Mouse (Mus musculus): ENCODE data around the gene Ncbp2. TPM values are rescaled to one million over a fixed set of nuclear protein-coding genes. Genes with fewer than 3 reads are reported as not detected.

The Ncbp2 gene
- polyA plus RNA-seq (2017; shearing (Covaris generic)) = 16.5 TPM

GRCm38 (mm10) chr16:31948345-31948774 lies at the start of gene Ncbp2, which contains the start of gene 0610012G03Rik:
Gene Ncbp2 (plus strand): TSS chr16:31948513.
Gene 0610012G03Rik (minus strand): TSS chr16:31948494.

DNA sequence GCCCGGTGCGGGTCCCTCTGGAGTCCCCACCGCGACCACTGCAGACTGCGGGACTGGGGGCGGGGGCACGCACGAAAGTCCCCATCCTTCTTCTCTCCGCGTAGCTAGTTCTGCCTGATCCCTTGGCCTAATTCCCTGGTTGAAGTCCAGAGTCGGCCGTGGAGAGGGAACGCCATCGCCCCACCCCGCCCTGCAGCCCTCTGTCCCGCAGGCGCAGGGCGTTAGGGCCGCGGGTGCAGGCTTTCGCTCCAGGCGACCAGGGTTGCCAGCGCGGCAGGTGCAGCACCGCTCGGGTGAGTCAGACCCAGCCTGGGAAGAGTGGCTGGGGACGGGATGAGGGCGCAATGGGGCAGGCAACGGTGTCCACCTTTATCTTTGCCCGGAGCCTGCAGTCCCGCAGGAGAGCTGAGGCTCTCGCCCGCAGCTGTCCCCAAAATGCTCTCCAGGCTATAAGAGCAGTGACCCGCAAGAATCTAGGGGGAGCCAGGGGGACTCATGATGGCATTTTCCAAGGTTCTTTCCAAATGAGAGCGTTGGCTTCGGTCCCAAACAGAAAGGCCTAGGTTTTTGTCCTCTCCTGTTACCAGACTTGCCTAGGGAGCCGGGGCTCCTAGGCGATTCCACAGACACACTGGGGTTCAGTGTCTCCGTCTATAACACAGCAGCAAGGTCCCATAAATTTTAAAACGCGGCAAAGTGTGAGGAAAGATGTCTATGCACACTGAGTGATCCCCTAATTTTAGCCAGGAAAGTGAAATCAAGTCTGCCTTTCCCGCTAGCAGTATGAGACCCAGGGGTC lies 14.4 kb upstream of the Ncbp2 start, which contains the start of gene Pigz:
Gene Pigz (plus strand): TSS at position 101 of the 799 bp plus-strand sequence.

DNA sequence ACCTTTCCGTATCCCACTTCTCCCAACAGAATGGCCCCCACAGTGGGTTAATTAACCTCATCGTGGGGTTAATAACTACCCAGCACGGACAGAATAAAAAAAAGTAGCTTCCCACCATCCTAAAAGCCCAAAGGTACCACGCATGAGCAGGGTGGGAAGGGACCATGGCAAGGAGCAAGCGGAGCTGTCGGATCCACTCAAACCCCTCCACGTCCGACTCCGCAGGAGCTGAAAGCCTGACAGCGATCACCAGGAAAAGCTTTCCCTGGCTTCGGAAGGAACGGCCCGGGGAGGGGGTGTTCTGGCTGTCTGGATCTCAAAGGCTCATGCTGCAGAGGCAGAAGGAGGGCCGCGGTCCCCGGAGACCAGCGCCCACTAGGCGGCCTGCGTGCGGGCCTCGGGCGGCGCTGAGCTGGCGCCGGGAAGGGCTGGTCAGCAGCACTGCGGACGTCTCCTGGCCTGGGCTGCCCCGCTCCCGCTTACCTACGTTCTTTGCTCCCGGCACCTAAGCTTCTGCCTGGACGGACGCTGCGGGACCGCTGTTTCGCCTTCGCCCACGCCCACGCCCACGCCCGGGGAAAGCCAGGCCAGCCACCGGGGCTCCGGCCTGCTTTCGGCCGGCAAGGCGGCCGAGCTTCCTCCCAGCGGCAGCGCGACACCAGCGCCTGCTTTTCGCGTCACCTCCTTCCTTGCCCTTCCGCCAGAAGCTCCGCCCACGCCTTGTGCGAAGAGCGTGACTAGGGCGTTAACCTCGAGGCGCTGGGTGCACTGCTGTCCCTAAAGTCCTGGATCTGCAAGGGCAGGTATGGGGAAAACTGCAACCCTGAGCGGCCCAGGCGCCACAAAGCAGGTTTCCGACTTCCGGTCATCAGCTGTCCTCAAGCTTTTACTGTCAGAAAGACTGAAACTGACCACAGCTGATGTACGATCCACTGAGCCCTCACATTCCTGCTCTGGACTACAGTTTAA lies 54.5 kb downstream of the Ncbp2 start, which contains the start of gene Senp5:
Gene Senp5 (minus strand): TSS at position 779 of the 969 bp plus-strand sequence.

Other genes starting within 250 kb of the Ncbp2 start
- 0.12 TPM for gene Meltf, start 69.7 kb upstream of the Ncbp2 start, polyA plus RNA-seq (2017; shearing (Covaris generic))
- not detected for gene Pigz, start 14.7 kb upstream of the Ncbp2 start, polyA plus RNA-seq (2017; shearing (Covaris generic))
- gene 0610012G03Rik, start within 50 bp of the Ncbp2 start, polyA plus RNA-seq (2017; shearing (Covaris generic)) = 16.4 TPM
- 18.0 TPM for gene Senp5, start 54.8 kb downstream of the Ncbp2 start, polyA plus RNA-seq (2017; shearing (Covaris generic))
- gene Pak2, start 130.8 kb downstream of the Ncbp2 start, polyA plus RNA-seq (2017; shearing (Covaris generic)) = 116 TPM
- gene Pigx, start 151.2 kb downstream of the Ncbp2 start, polyA plus RNA-seq (2017; shearing (Covaris generic)) = 72.8 TPM
- gene Cep19, start 151.3 kb downstream of the Ncbp2 start, polyA plus RNA-seq (2017; shearing (Covaris generic)) = 7.4 TPM
- gene Nrros, start 217.1 kb downstream of the Ncbp2 start, polyA plus RNA-seq (2017; shearing (Covaris generic)) = 46.6 TPM
- gene Bex6, start 231.3 kb downstream of the Ncbp2 start, polyA plus RNA-seq (2017; shearing (Covaris generic)) = not detected

Measured in effector memory CD4-positive, alpha-beta T cell, adult 7 months (primary cell).